Mouse (Mus musculus) left cerebral cortex, postnatal 14 days (tissue): ENCODE results near the gene Safb2. TPM values are rescaled to one million over a fixed set of nuclear protein-coding genes. Genes with fewer than 3 reads are reported as not detected.
A peak's percentile ranks its signal among the peaks of the same experiment; 100 is the strongest.
"Not testable (repeated sequence)": the region's sequence is repeated elsewhere in the genome, so short reads cannot be mapped to it uniquely, and the experiment has no call there.

Experiments used
- DNase-seq, 2 experiments: peaks; one replicate each; pipeline ENCODE4 v3.0.0; 2021 to 2022; ENCODE audit warnings: low spot score in 2 of 2, mixed read lengths in 1 of 2
- intact Hi-C: fragments of 180-260 bp; cut with DNase I; formaldehyde crosslinking; loops from one replicate; pipeline ENCODE4 v1.15.1; 2025
- long read RNA-seq, 2 experiments: library from polyadenylated mRNA; stranded (forward); transcript quantifications; one replicate each; pipeline ENCODE4 v2.0.0; 2021
- total RNA-seq, 2 experiments: library from RNA; stranded (reverse); gene quantifications; 2 replicates each; pipeline ENCODE4 v1.2.3; 2021

The Safb2 gene
- 100 to 1,000 TPM; 100 to 111 TPM for total RNA-seq
- long read RNA-seq, experiment 1, transcript Safb2-201 (21 exons, 3,277 nt) = major isoform, 8 of 31 reads
- long read RNA-seq, experiment 1, partial matches to known transcripts = 13 of 31 reads
- long read RNA-seq, experiment 1, other reads (novel, unspliced or antisense) = 10 of 31 reads
- long read RNA-seq, experiment 2, transcript Safb2-201 (21 exons, 3,277 nt) = major isoform, 7 of 20 reads
- long read RNA-seq, experiment 2, partial matches to known transcripts = 7 of 20 reads
- long read RNA-seq, experiment 2, other reads (novel, unspliced or antisense) = 6 of 20 reads

- DNase-seq = peak; percentile 99
- intact Hi-C loops = no loop called here
Measured at GRCm38 (mm10) chr17:56584257-56585130, at the start of gene Safb2, which contains the start of gene Safb. Gene Safb2, minus strand, starts transcription at chr17:56584585. Gene Safb, plus strand, starts transcription at chr17:56584825.

GRCm38 (mm10) chr17:56634023-56634422 is 49.6 kb upstream of the Safb2 start:
- intact Hi-C loops = no loop called here
- DNase-seq = no peak

- intact Hi-C loops = no loop called here
- DNase-seq = no peak
Measured at GRCm38 (mm10) chr17:56631807-56632206, 47.4 kb upstream of the Safb2 start.

GRCm38 (mm10) chr17:56629800-56630781 is 45.7 kb upstream of the Safb2 start:
- intact Hi-C loops, DNase-seq: not testable (repeated sequence)

GRCm38 (mm10) chr17:56627530-56628277 is 43.3 kb upstream of the Safb2 start, which contains the start of gene Catsperd:
Gene Catsperd, plus strand, starts transcription at chr17:56628143.
- intact Hi-C loops = loop anchor here (2.0 kb wide), 1 partner anchor 41 kb away; no protein-coding TSS in a partner anchor
- no peak for DNase-seq

- DNase-seq = peak; percentile 92 to 97
- intact Hi-C loops = loop anchor here (2.0 kb wide), 1 partner anchor 42 kb away; no protein-coding TSS in a partner anchor
Measured at GRCm38 (mm10) chr17:56626754-56627470, 42.5 kb upstream of the Safb2 start, which contains the start of gene Lonp1. Gene Lonp1, minus strand, starts transcription at chr17:56626887.

GRCm38 (mm10) chr17:56626260-56626659 is 41.9 kb upstream of the Safb2 start:
- intact Hi-C loops = loop anchor here (2.0 kb wide), 1 partner anchor 43 kb away; no protein-coding TSS in a partner anchor
- no peak for DNase-seq

- DNase-seq = no peak
- intact Hi-C loops = no loop called here
Measured at GRCm38 (mm10) chr17:56625495-56625894, 41.1 kb upstream of the Safb2 start.

- intact Hi-C loops = no loop called here
- DNase-seq = no peak
Measured at GRCm38 (mm10) chr17:56617628-56618027, 33.2 kb upstream of the Safb2 start.

GRCm38 (mm10) chr17:56616725-56617124 is 32.3 kb upstream of the Safb2 start:
- intact Hi-C loops = no loop called here
- DNase-seq = no peak

GRCm38 (mm10) chr17:56615792-56616191 is 31.4 kb upstream of the Safb2 start:
- intact Hi-C loops = no loop called here
- DNase-seq = no peak

GRCm38 (mm10) chr17:56615136-56615784 is 30.9 kb upstream of the Safb2 start:
- DNase-seq = no peak
- intact Hi-C loops = no loop called here

- intact Hi-C loops = no loop called here
- DNase-seq = no peak
Measured at GRCm38 (mm10) chr17:56614391-56615135, 30.2 kb upstream of the Safb2 start.

- intact Hi-C loops, DNase-seq: not testable (repeated sequence)
Measured at GRCm38 (mm10) chr17:56613893-56614292, 29.5 kb upstream of the Safb2 start.

- intact Hi-C loops = no loop called here
- peak; percentile 98 to 99 for DNase-seq
Measured at GRCm38 (mm10) chr17:56613236-56613844, 29.0 kb upstream of the Safb2 start, which contains the start of gene Rpl36. Gene Rpl36, plus strand, starts transcription at chr17:56613416.

GRCm38 (mm10) chr17:56612565-56612939 is 28.2 kb upstream of the Safb2 start:
- intact Hi-C loops, DNase-seq: not testable (repeated sequence)
